Mouse (Mus musculus) embryo, embryonic 9.5 days (tissue): ENCODE results near the gene Baz1b.
A peak's percentile ranks its signal among the peaks of the same experiment; 100 is the strongest.
"Not testable (repeated sequence)": the region's sequence is repeated elsewhere in the genome, so short reads cannot be mapped to it uniquely, and the experiment has no call there.

Experiments used
- DNase-seq: peaks from one replicate; pipeline ENCODE4 v3.0.0-alpha.2; 2017; ENCODE audit errors: extremely low spot score

The Baz1b gene

GRCm38 (mm10) chr5:135179616-135180015 is 7.4 kb upstream of the Baz1b start:
- DNase-seq: no peak

DNA sequence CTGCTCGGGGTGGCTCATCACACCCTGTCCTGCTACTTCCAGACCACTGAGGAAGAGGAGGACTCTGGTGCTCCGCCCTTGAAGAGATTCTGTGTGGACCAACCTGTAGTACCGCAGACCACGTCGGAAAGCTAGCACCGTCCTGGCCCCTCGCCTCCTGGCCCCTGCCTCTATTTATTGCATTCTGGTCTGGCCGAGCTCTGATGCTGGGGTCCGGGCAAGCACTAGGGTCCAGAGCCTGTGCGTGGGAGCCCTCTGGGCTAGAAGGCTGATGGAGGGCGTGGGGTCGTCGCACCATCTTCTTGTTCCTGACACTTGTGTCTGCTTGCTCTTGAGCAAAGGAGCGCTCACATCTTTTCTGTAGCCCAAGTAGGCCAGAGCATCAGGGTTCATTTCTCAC is 6.3 kb upstream of the Baz1b start:
- no peak for DNase-seq

- DNase-seq: no peak
These were observed 5.3 kb upstream of the Baz1b start for GRCm38 (mm10) chr5:135181776-135182175.

GRCm38 (mm10) chr5:135183131-135183861 is 3.8 kb upstream of the Baz1b start:
- DNase-seq: peak; percentile 22

DNA sequence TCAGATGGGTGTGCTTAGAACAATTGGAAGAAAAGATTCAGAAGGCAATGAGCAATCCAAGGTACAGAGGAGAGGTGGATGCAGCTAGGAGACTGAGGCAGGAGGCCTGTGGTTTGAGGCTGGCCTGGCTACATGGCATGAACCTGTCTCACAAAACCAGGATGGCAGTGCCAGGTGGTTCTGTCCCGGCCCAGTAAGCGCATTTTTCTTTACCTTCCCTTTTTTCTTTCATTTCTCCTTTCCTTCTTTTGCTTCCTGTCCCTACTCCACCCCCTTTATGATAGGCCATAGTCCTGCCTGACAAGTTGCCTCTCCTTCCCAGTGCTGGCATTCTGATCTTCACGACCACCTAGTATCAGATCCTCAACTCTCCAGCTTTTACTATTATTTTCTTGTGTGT is 2.0 kb upstream of the Baz1b start:
- no peak for DNase-seq

DNA sequence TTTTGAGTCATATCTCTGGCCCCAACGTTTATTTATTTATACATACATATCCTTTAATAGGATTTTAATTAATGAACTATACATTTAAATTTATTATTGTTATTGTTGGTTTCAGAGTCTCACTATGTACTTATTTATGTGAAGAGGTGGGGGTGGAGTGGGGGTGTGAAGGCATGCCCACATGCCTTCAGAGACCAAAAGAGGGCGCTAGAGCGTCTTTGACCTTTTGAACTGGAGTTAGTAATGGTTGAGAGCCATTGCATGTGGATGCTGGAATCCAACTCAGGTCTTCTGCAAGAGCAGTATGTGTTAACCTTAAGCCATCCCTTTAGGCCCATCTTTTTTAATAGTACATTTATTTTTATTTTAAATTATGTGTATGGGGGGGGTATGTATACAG is 1.5 kb upstream of the Baz1b start:
- DNase-seq: peak; percentile 24

DNA sequence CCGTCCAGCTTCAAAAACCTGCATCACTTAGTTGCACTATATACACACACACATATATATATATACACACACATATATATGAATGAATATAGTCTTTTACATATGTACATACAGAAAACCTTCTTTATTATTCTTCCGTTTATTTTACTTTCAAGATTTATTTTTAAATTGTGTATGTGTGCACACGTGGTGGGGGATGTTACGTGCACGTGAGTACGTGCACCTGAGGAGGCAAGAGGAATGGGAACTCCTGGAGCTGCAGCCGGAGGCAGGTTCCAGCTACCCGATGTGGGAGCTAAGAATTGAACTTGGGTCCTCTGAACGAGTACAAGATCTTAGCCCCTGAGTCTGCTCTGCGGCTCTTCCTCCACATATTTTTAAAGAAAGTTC is 838 bp upstream of the Baz1b start:
- DNase-seq: no peak

GRCm38 (mm10) chr5:135187349-135188213 is 517 bp downstream of the Baz1b start:
- no peak for DNase-seq

GRCm38 (mm10) chr5:135188214-135188554 is 1.1 kb downstream of the Baz1b start:
- DNase-seq: no peak

DNA sequence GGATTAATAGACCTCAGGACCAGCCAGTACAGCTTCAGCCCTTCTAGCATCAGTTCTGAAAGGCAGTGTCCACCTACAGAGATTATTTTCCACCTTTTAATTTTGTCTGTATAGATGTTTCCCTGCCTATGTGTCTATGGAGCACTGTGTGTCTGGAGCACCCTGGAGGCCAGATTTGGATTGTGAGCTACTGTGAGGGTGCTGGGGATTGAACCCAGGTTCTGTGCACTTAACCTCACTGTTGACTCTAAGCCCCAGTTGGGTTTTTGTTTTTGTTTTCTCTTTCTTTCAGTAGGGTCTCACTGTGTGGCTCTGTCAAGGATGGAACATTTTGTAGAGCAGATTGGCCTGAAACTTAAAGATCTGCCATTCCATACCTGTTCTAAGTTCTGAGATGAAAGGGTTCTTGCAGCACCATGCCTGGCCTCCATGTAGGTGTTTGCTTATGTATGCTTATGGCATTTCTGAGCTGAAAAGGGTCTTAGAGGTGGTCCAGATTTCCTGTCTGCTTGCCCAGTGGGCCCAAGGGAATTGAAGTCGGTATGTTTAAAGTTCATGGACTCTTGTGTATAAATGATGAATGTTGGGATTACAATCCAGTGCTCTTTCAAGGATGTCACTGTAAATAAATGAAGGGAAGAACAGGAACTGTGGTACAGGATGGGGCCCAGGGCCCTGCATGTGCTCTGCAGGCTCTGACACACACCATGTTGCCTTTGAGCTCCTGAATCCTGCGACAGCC is 2.4 kb downstream of the Baz1b start:
- DNase-seq: no peak

DNA sequence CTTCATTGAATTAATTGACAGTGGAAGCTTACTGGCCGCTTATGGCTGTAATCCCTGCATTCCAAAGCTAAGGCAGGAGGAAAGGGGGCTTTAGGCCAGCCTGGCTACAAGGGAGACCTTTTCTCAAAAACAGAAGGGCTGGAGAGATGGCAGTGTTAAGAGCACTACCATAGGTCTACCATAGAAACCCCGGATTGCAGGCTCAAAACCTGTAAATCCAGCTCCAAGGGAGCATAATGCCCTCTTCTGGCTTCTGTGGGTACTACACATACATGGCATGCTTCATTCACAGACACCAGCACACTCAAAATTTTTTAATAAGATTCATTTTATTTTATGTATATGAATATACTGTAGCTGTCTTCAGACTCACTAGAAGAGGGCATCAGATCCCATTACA is 4.6 kb downstream of the Baz1b start:
- DNase-seq: peak; percentile 62

DNA sequence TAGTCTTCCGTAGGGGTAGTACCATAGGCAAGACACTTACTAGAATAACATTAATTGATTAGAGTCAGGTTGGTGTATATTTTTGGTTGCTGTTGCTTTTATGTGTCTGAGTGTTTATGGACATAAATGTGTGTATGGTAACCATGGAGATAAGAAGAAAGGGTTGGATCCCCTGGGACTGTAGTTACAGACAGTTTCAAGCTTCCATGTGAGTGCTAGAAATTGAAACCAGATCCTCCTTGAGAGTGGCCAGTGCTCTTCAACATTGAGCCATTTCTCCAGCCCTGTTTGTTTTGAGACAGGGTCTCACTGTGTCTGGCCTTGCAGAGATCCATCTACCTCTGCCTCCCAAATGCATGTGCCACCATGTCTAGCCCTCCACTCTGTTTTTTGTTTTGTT is 5.4 kb downstream of the Baz1b start:
- no peak for DNase-seq

DNA sequence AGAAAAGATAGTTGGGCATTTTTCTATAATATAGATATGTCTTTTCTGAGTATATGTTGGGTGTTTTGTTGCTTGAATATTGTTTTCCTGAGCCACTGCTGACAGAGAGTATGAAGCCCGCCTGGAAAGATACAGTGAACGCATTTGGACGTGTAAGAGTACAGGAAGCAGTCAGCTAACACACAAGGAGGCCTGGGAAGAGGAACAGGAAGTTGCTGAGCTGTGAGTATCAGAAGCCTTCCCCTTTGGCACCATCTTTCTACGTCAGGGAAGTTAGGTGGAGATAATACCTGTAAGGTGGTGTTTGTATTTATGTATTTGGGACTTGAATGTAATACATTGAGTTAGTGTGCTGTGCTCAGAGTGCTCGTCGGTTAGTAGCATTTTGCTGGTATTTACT is 9.3 kb downstream of the Baz1b start:
- DNase-seq: no peak

DNA sequence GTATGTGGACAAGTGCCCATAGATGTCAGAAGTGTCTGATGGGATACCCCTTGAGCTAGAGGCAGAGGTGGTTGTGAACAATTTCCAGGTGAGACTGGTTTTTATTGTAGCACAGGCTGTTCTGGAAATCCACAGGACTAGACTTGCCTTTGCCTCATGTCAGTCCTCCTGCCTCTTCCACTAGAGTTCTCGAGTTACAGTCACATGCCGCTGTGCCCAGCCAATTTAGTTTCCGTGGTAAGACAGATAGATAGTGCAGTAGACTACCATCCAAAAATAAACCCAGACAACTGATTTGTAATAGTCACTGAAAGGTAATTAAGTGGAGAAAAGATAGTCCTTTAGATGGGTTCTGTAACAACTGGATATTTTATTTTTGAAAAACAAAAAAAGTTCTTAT is 15.7 kb downstream of the Baz1b start:
- no peak for DNase-seq

DNA sequence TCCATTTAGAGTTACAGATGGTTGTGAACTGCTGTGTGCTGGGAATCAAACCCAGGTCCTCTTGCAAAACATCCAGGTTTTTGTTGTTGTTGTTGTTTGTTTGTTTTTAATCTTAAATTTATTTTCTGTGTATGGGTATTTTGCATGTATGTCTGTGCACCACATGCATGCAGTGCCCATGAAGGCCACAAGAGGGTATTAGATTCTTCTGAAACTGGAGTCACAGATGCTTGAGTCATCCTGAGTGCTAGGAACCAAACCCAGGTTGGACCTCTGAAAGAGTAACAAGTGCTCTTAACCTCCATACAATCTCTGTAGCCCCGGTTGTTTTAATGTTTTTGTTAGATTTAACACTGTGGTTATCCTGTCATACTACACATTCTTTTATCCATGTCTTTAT is 21.1 kb downstream of the Baz1b start:
- no peak for DNase-seq

DNA sequence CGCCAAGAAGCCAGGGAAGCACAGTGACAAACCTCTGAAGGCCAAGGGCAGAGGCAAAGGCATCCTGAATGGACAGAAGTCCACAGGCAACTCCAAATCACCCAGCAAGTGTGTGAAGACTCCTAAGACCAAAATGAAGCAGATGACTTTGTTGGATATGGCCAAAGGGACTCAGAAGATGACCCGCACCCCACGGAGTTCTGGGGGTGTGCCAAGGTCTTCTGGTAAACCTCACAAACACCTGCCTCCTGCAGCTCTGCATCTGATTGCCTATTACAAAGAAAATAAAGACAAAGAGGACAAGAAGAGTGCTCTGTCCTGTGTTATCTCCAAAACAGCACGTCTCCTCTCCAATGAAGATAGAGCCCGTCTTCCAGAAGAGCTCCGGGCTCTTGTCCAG is 29.8 kb downstream of the Baz1b start:
- no peak for DNase-seq

- DNase-seq: no peak
These were observed 33.9 kb downstream of the Baz1b start for GRCm38 (mm10) chr5:135220941-135221340.

DNA sequence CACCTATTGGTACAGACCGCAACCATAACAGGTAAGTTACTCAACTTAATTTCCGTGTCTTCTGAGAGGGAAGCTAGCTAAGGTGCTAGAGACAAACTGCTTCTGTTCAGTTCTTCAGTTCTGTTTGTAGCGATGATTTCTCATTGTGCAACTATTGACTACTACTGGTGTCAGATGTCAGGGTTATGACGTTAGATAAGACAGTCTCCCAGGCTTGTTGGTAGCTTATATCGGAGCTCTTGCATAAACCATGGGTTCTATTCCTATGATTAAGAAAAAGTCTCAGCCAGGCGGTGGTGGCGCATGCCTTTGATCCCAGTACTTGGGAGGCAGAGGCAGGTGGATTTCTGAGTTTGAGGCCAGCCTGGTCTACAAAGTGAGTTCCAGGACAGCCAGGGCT is 35.0 kb downstream of the Baz1b start:
- no peak for DNase-seq

DNA sequence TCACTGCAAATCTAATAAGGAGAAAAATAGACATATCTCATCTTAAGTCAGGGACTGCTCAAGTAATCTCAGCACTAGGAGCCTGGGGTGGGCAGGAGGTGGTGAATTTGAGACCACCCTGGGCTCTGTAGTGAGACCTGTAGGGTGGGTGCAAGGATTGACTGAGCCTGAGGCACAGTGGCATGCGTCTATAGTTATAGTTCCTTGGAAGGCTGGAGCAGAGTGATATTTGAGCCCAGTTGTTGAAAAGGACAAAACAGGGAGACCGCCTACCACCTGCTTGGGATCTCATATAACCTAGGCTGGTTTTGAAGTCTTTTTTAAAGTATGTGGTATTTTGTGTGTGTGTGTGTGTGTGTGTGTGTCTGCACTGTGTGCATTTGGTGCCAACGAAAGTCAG is 37.1 kb downstream of the Baz1b start:
- no peak for DNase-seq

- not testable (repeated sequence) for DNase-seq
These were observed 38.8 kb downstream of the Baz1b start for GRCm38 (mm10) chr5:135225879-135226278.

DNA sequence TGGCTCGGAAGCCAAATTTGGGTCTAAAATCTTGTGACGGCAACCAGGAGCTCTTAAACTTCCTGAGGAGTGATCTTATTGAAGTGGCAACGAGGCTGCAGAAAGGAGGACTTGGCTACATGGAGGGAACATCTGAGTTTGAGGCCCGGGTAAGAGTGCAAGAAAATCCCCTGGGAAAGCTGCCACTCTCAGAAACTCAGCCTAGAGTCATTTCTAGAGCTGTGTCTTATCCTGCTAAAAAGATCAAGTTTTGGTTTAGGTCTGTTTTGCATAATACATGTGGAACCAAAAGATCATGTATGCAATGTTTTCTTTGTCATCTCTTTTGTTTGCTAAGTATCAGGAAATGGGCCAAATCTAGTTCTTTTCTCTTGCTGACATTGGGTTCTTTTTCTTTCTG is 43.1 kb downstream of the Baz1b start:
- no peak for DNase-seq

DNA sequence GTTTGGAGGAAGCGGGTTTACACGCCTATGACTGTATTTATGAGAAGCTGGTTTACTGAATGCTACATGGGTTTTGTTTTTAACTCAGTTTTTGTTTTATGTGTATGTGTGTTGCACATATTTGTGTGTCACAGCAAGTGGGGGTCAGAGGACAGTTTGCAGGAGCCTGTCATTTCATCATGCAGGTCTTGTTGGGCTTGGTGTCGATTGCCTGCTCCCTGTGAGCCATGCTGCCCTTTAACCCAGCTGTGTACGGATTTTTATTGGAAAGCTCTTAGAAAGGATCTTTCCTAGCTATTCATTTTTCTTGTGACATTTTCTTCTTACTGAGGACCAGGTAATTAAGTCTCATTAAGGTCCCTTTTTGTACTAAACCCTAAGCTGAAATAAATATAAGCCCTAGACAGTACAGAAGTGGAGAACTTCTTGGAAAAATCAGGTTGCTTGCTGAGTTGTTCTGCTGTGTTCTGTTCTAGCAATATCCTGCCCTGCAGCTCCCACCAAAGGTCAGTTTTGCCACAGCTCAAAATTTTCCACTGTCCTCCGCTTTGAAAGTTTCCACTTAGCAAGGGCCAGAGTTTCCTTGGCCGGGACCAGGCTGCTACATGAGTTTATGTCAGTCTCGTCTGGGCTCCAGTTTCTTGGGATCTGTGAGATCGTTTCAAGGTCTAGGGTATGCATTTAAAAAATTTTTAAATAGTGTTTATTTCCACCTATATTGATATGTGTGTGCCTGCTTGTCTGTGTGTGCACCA is 46.3 kb downstream of the Baz1b start:
- no peak for DNase-seq
